Mouse (Mus musculus) G1E-ER4 (cell line): ENCODE data around the gene Olfr1472. TPM values are rescaled to one million over a fixed set of nuclear protein-coding genes. Genes with fewer than 3 reads are reported as not detected.
"Not testable (repeated sequence)": the region's sequence is repeated elsewhere in the genome, so short reads cannot be mapped to it uniquely, and the experiment has no call there.

Source experiments
- GATA1 ChIP-seq: IDR thresholded peaks from one replicate; pipeline ENCODE4 v1.8.0; 2012; ENCODE audit warnings: low read length, inconsistent platforms
- polyA plus RNA-seq: library from polyadenylated mRNA; stranded (reverse); fragments of >175 nt; gene quantifications from 2 replicates; pipeline ENCODE4 v1.2.3, GENCODE M21; 2012

Gene Olfr1472
- polyA plus RNA-seq: not detected in 2 replicates

DNA sequence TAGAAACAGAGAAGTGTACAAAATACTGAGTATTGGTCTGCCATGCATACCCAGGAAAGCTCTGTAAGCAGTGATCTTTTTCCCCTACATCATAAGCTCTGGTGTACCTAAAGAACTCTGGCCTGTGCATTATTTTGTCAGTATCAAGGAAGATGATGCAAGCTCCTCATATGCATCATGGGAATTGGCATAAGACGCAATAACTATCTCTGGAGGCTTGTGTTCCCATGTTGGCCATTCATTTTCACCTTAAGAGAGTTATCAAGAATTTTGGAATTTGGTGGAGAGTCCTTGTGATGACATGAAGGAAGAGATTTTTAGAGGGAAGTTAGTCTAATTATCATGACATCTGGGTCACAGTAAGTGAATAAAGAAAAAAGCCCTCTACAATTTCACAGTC, at the start of gene Olfr1472:
Gene Olfr1472, minus strand, starts transcription at position 101 of the 400 bp plus-strand sequence.
- TF ChIP-seq GATA1: no peak

DNA sequence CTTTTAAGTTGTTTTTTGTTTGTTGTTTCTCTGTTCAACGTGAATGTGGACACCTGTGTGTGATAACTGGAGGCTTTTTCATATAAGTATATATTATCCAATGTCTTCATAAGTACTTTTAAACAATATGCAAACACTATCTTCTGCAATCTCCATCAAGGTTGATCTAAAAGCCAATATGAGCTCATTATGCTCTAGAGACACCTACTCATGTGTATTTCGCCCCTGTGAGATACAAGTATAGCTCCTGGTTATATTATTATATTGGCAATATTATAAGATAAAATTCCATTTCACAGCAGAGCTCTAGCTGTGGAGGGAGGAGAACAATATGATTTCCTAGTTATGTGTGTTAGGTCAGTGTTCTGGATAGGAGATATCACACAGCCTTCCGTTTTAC, 44.4 kb upstream of the Olfr1472 start, which contains the start of gene Olfr1477:
Gene Olfr1477, plus strand, starts transcription at position 301 of the 400 bp plus-strand sequence.
- TF ChIP-seq GATA1: no peak

DNA sequence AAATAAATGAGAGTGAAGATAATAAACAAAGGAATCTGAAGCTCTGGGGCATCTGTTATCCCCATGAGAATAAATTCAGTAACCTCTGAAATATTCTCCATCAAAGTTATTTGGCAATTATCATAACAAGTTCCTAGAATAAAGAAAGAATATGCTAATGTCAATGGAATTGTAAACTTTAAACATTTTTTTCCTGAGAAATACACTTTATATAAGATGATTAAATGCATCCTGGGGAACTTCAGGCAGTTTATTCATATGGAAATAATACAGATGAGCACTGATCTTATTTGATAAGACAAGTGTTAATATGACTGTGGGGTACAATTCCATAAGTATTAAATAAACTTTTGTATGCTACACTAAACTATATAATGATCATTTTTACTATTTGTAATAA, 24.2 kb upstream of the Olfr1472 start, which contains the start of gene Olfr1475:
Gene Olfr1475, minus strand, starts transcription at position 101 of the 400 bp plus-strand sequence.
- TF ChIP-seq GATA1: no peak

DNA sequence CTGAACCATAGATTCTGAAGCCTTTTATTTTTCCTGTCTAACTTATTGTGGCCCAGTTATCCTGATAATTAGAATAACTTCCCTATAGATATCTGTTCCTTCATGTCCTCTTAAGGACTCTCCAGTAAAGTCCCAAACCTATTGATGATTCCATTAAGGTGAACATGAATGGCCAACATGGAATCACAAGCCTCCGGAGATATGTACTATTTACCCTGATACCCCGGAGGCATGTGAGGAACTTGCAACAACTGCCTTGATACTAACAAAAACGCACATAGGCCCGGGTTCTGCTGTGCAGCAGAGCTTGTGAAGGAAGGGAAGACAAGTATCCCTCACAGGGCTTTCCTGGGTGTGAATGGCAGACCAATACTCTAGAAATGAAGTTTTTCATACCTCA, 13.4 kb upstream of the Olfr1472 start, which contains the start of gene Olfr1474:
Gene Olfr1474, plus strand, starts transcription at position 301 of the 400 bp plus-strand sequence.
- TF ChIP-seq GATA1: not testable (repeated sequence)

DNA sequence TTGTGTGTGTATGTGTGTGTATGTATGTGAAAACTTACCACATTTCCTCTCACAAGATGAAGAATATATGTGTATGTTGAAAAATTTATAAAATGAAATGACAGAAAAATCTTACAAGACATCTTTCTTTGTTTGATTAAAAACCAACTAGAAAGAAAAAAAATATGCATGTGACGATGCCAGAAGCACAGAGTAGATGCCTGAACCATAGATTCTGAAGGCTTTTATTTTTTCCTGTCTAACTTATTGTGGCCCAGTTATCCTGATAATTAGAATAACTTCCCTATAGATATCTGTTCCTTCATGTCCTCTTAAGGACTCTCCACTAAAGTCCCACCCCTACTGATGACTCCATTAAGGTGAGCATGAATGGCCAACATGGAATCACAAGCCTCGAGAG, 12.8 kb downstream of the Olfr1472 start, which contains the start of gene Olfr1471:
Gene Olfr1471, plus strand, starts transcription at position 301 of the 400 bp plus-strand sequence.
- not testable (repeated sequence) for TF ChIP-seq GATA1

DNA sequence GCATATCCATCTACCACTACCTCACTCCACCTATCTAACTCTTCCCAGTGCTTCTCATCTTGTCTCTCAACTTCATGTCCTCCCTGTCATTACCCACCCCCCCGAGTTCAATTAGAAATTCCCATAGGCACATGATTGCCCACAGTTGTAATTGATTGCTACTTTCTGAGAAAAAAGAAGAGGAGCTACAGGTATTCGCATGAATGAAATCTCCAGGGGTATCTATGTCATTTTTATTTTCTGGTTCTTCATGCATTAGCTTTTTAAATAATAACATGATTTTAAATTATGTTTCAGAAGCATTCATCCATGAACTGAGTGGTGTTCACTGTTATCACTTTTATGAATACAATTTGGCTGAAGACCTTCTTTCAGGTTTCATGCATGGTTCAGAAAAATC, 48.3 kb downstream of the Olfr1472 start, which contains the start of gene Olfr1469:
Gene Olfr1469, plus strand, starts transcription at position 301 of the 400 bp plus-strand sequence.
- no peak for TF ChIP-seq GATA1

Other genes starting within 250 kb of the Olfr1472 start
- gene Olfr1463, start 224.8 kb downstream of the Olfr1472 start, polyA plus RNA-seq: not detected in 2 replicates
- gene Olfr1465, start 140.5 kb downstream of the Olfr1472 start, polyA plus RNA-seq: not detected in 2 replicates
- not detected in 2 replicates for gene Olfr1466, start 117.2 kb downstream of the Olfr1472 start, polyA plus RNA-seq
- gene Olfr1467, start 93.8 kb downstream of the Olfr1472 start, polyA plus RNA-seq: not detected in 2 replicates
- not detected in 2 replicates for gene Olfr1469, start 48.2 kb downstream of the Olfr1472 start, polyA plus RNA-seq
- gene Olfr1471, start 12.7 kb downstream of the Olfr1472 start, polyA plus RNA-seq: not detected in 2 replicates
- not detected in 2 replicates for gene Olfr1474, start 13.5 kb upstream of the Olfr1472 start, polyA plus RNA-seq
- gene Olfr1475, start 24.1 kb upstream of the Olfr1472 start, polyA plus RNA-seq: not detected in 2 replicates
- gene Olfr1477, start 44.5 kb upstream of the Olfr1472 start, polyA plus RNA-seq: not detected in 2 replicates
- gene Olfr1480, start 71.8 kb upstream of the Olfr1472 start, polyA plus RNA-seq: not detected in 2 replicates
- gene Olfr1484, start 127.4 kb upstream of the Olfr1472 start, polyA plus RNA-seq: not detected in 2 replicates
- gene Olfr1487, start 161.3 kb upstream of the Olfr1472 start, polyA plus RNA-seq: not detected in 2 replicates
- not detected in 2 replicates for gene Olfr1489, start 175.5 kb upstream of the Olfr1472 start, polyA plus RNA-seq
- gene Olfr1490, start 195.0 kb upstream of the Olfr1472 start, polyA plus RNA-seq: not detected in 2 replicates
- not detected in 2 replicates for gene Olfr1491, start 241.2 kb upstream of the Olfr1472 start, polyA plus RNA-seq